Mouse (Mus musculus) midbrain, embryonic 16.5 days (tissue): ENCODE results near the gene 2310009B15Rik. TPM values are rescaled to one million over a fixed set of nuclear protein-coding genes. Genes with fewer than 3 reads are reported as not detected.
A peak's percentile ranks its signal among the peaks of the same experiment; 100 is the strongest.

Experiments
- ATAC-seq: fragments of 200-750 bp; cut with Nextera tagmentation; 2 replicates; pipeline ENCODE4 v1.8.0; 2017; ENCODE audit warnings: moderate TSS enrichment
- H3K27ac ChIP-seq: fragments of 300-500 bp; sonication (generic); 2 replicates; pipeline ENCODE4 v1.5.1; 2014; ENCODE audit warnings: mild to moderate bottlenecking, low read length, mixed read lengths
- H3K27me3 ChIP-seq: fragments of 300-500 bp; sonication (generic); 2 replicates; pipeline ENCODE4 v1.6.1; 2014; ENCODE audit warnings: low read depth, low read length, mixed read lengths; ENCODE audit not compliant: control insufficient read depth, insufficient read depth
- H3K36me3 ChIP-seq: fragments of 300-500 bp; sonication (generic); 2 replicates; pipeline ENCODE4 v1.6.1; 2014; ENCODE audit warnings: mild to moderate bottlenecking, low read length, moderate library complexity, mixed read lengths; ENCODE audit not compliant: control insufficient read depth, insufficient read depth
- H3K4me1 ChIP-seq: fragments of 300-500 bp; sonication (generic); 2 replicates; pipeline ENCODE4 v1.6.1; 2014; ENCODE audit warnings: mild to moderate bottlenecking, low read length, mixed read lengths; ENCODE audit not compliant: control insufficient read depth, insufficient read depth
- H3K4me2 ChIP-seq: fragments of 300-500 bp; sonication (generic); 2 replicates; pipeline ENCODE4 v1.6.1; 2014; ENCODE audit warnings: mild to moderate bottlenecking, low read length, mixed read lengths
- H3K4me3 ChIP-seq: fragments of 300-500 bp; sonication (generic); 2 replicates; pipeline ENCODE4 v1.5.1; 2014; ENCODE audit warnings: low read depth, mild to moderate bottlenecking, low read length, moderate library complexity, mixed read lengths
- H3K9ac ChIP-seq: fragments of 300-500 bp; sonication (generic); 2 replicates; pipeline ENCODE4 v1.6.1; 2014; ENCODE audit warnings: low read depth, low read length, mixed read lengths
- H3K9me3 ChIP-seq: fragments of 300-500 bp; sonication (generic); replicated peaks from 2 replicates; pipeline ENCODE4 v1.6.1; 2014; ENCODE audit warnings: mild to moderate bottlenecking, low read length, mixed read lengths; ENCODE audit not compliant: control insufficient read depth, poor library complexity, severe bottlenecking
- WGBS: fragments of 180-500 bp; shearing (Covaris S2); extraction: QIAGEN DNeasy Blood & Tissue Kit; methylation state at CpG from one replicate; pipeline ENCODE4 v1.1.7; 2014; 5-methylcytosine and 5-hydroxymethylcytosine counted together
- polyA plus RNA-seq: library from polyadenylated mRNA; unstranded; fragments of >200 nt; fragmentation: Nextera tagmentation; extraction: Ambion mirVana; gene quantifications from 2 replicates; pipeline ENCODE4 v1.2.1, GENCODE M21; 2015

2310009B15Rik gene
- polyA plus RNA-seq, 1 experiment from 2014 or later = 36.3 TPM

- H3K4me3 ChIP-seq = peak overlapping the region; percentile 50
- peak overlapping the region; percentile 74 for H3K9ac ChIP-seq
- H3K4me2 ChIP-seq = peak overlapping the region; percentile 71
- peaks cover 23% of the 10 kb centered on the region for H3K27me3 ChIP-seq
- no peak for ATAC-seq
- peak overlapping the region; percentile 94 for H3K27ac ChIP-seq
- WGBS = 10% methylated on average over 27 of the region's 27 CpGs
- H3K36me3 ChIP-seq = no peaks in the 10 kb centered on the region
- H3K4me1 ChIP-seq = no peaks in the 10 kb centered on the region
- no peaks in the 10 kb centered on the region for H3K9me3 ChIP-seq
These were observed 18.6 kb downstream of the 2310009B15Rik start for GRCm38 (mm10) chr1:138837786-138838743.

GRCm38 (mm10) chr1:138835355-138835900 is 21.2 kb downstream of the 2310009B15Rik start:
- Histone ChIP-seq H3K27me3 (peaks cover 34% of the 10 kb centered on the region), H3K9ac (peak overlapping the region; percentile 74), H3K4me3 (peak overlapping the region; percentile 50), H3K36me3 (no peaks in the 10 kb centered on the region), H3K9me3 (no peaks in the 10 kb centered on the region), H3K4me2 (peak overlapping the region; percentile 71), H3K4me1 (peaks cover 3% of the 10 kb centered on the region; the same call in 1 of the 2 replicates), H3K27ac (peak overlapping the region; percentile 94)
- ATAC-seq = no peak
- WGBS = 3% methylated on average over 3 of the region's 3 CpGs

DNA sequence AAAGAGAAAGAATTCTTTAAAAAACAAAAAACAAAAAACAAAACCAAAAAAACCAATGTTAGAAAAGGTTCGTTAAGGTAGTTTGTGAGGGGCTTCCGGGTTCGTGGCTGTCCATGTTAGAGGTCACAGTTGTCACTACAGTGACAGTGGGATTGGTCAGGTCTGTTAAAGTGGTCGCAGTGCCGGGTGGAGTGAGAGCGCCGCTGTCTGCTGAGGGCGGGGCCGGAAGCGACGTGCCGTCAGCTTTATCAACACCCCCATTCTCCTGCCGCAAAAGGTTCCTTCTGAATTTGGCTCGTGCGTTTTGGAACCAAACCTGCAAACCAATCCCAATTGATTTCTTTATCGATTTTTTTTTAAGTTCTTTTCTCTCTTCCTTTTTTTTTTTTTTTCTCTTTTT is 25.3 kb downstream of the 2310009B15Rik start:
- peak; percentile 54; the same call in 1 of the 2 replicates for ATAC-seq
- Histone ChIP-seq H3K27ac (peak overlapping the region; percentile 57; the same call in 1 of the 2 replicates), H3K4me1 (peaks cover 3% of the 10 kb centered on the region; the same call in 1 of the 2 replicates), H3K36me3 (no peaks in the 10 kb centered on the region), H3K4me3 (peak overlapping the region; percentile 30), H3K27me3 (peaks cover 20% of the 10 kb centered on the region), H3K9me3 (no peaks in the 10 kb centered on the region), H3K4me2 (peak overlapping the region; percentile 63), H3K9ac (peak overlapping the region; percentile 40; the same call in 1 of the 2 replicates)
- 1% methylated on average over 16 of the region's 16 CpGs for WGBS

GRCm38 (mm10) chr1:138826841-138827240 is 29.8 kb downstream of the 2310009B15Rik start:
- H3K9ac ChIP-seq = no peak overlapping the region
- no peaks in the 10 kb centered on the region for H3K36me3 ChIP-seq
- H3K4me1 ChIP-seq = peaks cover 3% of the 10 kb centered on the region; the same call in 1 of the 2 replicates
- 66% methylated on average over 6 of the region's 6 CpGs for WGBS
- H3K27ac ChIP-seq = peak overlapping the region; percentile 61
- ATAC-seq = no peak
- peaks cover under 1% of the 10 kb centered on the region; the same call in 1 of the 2 replicates for H3K27me3 ChIP-seq
- H3K9me3 ChIP-seq = no peaks in the 10 kb centered on the region
- H3K4me2 ChIP-seq = no peak overlapping the region
- no peak overlapping the region for H3K4me3 ChIP-seq

DNA sequence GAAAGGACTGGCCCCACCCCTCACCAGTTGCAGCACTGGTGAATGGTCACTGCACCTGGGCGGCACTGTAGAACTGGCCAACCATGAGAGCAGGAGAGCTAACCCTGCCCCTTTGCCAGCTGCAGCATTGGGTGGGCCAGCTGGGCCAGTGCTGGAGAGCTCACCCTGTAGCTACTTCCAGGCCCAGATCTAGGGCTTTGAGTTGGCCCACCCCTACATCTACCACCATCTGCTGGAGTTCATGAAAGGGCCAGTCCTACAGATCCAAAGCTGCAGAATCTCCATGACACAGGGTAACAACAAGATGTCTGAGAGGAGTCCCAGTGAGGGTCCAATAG is 33.7 kb downstream of the 2310009B15Rik start:
- no peaks in the 10 kb centered on the region for H3K9me3 ChIP-seq
- H3K4me1 ChIP-seq = no peaks in the 10 kb centered on the region
- H3K36me3 ChIP-seq = no peaks in the 10 kb centered on the region
- ATAC-seq = peak; percentile 52
- no peak overlapping the region for H3K9ac ChIP-seq
- WGBS = 94% methylated on average over 1 of the region's 1 CpGs
- H3K4me3 ChIP-seq = no peak overlapping the region
- peak overlapping the region; percentile 4 for H3K27ac ChIP-seq
- no peaks in the 10 kb centered on the region for H3K27me3 ChIP-seq
- no peak overlapping the region for H3K4me2 ChIP-seq

GRCm38 (mm10) chr1:138822255-138822984 is 34.2 kb downstream of the 2310009B15Rik start:
- WGBS = 90% methylated on average over 7 of the region's 7 CpGs
- H3K27ac ChIP-seq = peak overlapping the region; percentile 4

More at GRCm38 (mm10) chr1:138822255-138822984, 34.2 kb downstream of the 2310009B15Rik start:
- H3K9ac ChIP-seq = no peak overlapping the region
- H3K36me3 ChIP-seq = no peaks in the 10 kb centered on the region
- no peak overlapping the region for H3K4me2 ChIP-seq
- H3K4me3 ChIP-seq = no peak overlapping the region
- H3K9me3 ChIP-seq = no peaks in the 10 kb centered on the region
- H3K27me3 ChIP-seq = no peaks in the 10 kb centered on the region
- ATAC-seq = peak; percentile 15; the same call in 1 of the 2 replicates
- H3K4me1 ChIP-seq = no peaks in the 10 kb centered on the region

Other genes with a start within 250 kb of the 2310009B15Rik start
- gene Nek7, start 236.7 kb downstream of the 2310009B15Rik start, polyA plus RNA-seq = 21.5 and 25.0 TPM in 2 replicates
- 127 and 159 TPM in 2 replicates for gene Lhx9, start 8.3 kb downstream of the 2310009B15Rik start, polyA plus RNA-seq
- gene Dennd1b, start 106.6 kb upstream of the 2310009B15Rik start, polyA plus RNA-seq = 9.2 and 10.4 TPM in 2 replicates